14 mouse cellular contexts compared by ENCODE assay signal in genomic region chr1:97872493-97872892, GRCm38 (mm10).
DNase-seq lines count a peak whose midpoint lies in the region; ATAC-seq and TF ChIP-seq lines count a peak whose summit lies in the region.
"Had no signal": no experiment of that assay in that cellular context is flagged by ENCODE, and none has a peak within 500 bp of the region (broad histone marks: within the 10 kb centered on the region; RNA-seq: fewer than 3 reads in every experiment).

No protein-coding gene starts in this region.

- no peaks in the 10 kb centered on the region for H3K4me1 ChIP-seq in forebrain, embryonic 13.5 days
- no peaks in the 10 kb centered on the region for H3K4me1 ChIP-seq in forebrain, embryonic 15.5 days
- no peaks in the 10 kb centered on the region for H3K4me1 ChIP-seq in midbrain, embryonic 15.5 days
- H3K4me1 ChIP-seq: heart, embryonic 12.5 days; limb, embryonic 15.5 days had no signal

- no peak overlapping the region for H3K4me2 ChIP-seq in forebrain, embryonic 13.5 days
- no peak overlapping the region for H3K4me2 ChIP-seq in forebrain, embryonic 15.5 days (replicated peaks)
- no peak overlapping the region for H3K4me2 ChIP-seq in midbrain, embryonic 15.5 days
- H3K4me2 ChIP-seq: heart, embryonic 12.5 days; limb, embryonic 15.5 days had no signal

- no peak for DNase-seq in left cerebral cortex, adult 2 months (ENCODE audit: extremely low spot score in 1 of 2, low spot score in 2 of 2)
- no peak for DNase-seq in left cerebral cortex, adult 9 months (ENCODE audit: low spot score in 2 of 2)
- peak; percentile 5 for DNase-seq in kidney, adult 18-20 months
- DNase-seq in right cerebral cortex, adult 2 months (ENCODE audit: low spot score in 2 of 2): no peak
- DNase-seq in spleen, postnatal 14 days (ENCODE audit: low spot score in 2 of 2): no peak
- DNase-seq: cerebellum, postnatal 25 days; thymus, postnatal 25 days had no signal

- no peak overlapping the region for H3K27ac ChIP-seq in forebrain, embryonic 13.5 days
- H3K27ac ChIP-seq in forebrain, embryonic 15.5 days (replicated peaks): no peak overlapping the region
- no peak overlapping the region; the same call in 1 of the 2 replicates for H3K27ac ChIP-seq in left cerebral cortex, adult 2 months
- 0 out of 2 replicates have a peak overlapping the region, but pooled peaks have one; percentile 22 for H3K27ac ChIP-seq in midbrain, embryonic 15.5 days
- H3K27ac ChIP-seq: limb, embryonic 15.5 days had no signal

- 57% methylated on average over 5 of the region's 5 CpGs for WGBS in forebrain, embryonic 13.5 days
- WGBS in forebrain, embryonic 15.5 days: 53% methylated on average over 5 of the region's 5 CpGs
- 34% methylated on average over 5 of the region's 5 CpGs for WGBS in midbrain, embryonic 15.5 days

- no peak overlapping the region for H3K9ac ChIP-seq in forebrain, embryonic 13.5 days
- H3K9ac ChIP-seq in forebrain, embryonic 15.5 days (replicated peaks): no peak overlapping the region
- H3K9ac ChIP-seq in midbrain, embryonic 15.5 days: no peak overlapping the region
- H3K9ac ChIP-seq: heart, embryonic 12.5 days; limb, embryonic 15.5 days had no signal

- no peaks in the 10 kb centered on the region for H3K27me3 ChIP-seq in forebrain, embryonic 13.5 days
- no peaks in the 10 kb centered on the region for H3K27me3 ChIP-seq in forebrain, embryonic 15.5 days
- H3K27me3 ChIP-seq in midbrain, embryonic 15.5 days (replicated peaks): no peaks in the 10 kb centered on the region
- H3K27me3 ChIP-seq: CH12.LX; heart, embryonic 12.5 days; limb, embryonic 15.5 days had no signal

- no peaks in the 10 kb centered on the region for H3K36me3 ChIP-seq in forebrain, embryonic 13.5 days (ENCODE audit: poor library complexity, severe bottlenecking)
- H3K36me3 ChIP-seq in forebrain, embryonic 15.5 days: no peaks in the 10 kb centered on the region
- no peaks in the 10 kb centered on the region for H3K36me3 ChIP-seq in midbrain, embryonic 15.5 days (replicated peaks)
- H3K36me3 ChIP-seq: limb, embryonic 15.5 days had no signal

- ATAC-seq in forebrain, embryonic 13.5 days: 0 out of 2 replicates have a peak, but pooled peaks have one; percentile 33
- no peak for ATAC-seq in forebrain, embryonic 15.5 days (replicated peaks)
- peak; percentile 45; the same call in 1 of the 2 replicates for ATAC-seq in midbrain, embryonic 15.5 days (replicated peaks)
- ATAC-seq: intestine, embryonic 16.5 days had no signal

- no peak overlapping the region for H3K4me3 ChIP-seq in forebrain, embryonic 13.5 days
- no peak overlapping the region for H3K4me3 ChIP-seq in forebrain, embryonic 15.5 days
- H3K4me3 ChIP-seq in left cerebral cortex, adult 2 months: no peak overlapping the region
- no peak overlapping the region for H3K4me3 ChIP-seq in midbrain, embryonic 15.5 days
- H3K4me3 ChIP-seq: heart, embryonic 12.5 days; limb, embryonic 15.5 days had no signal

- H3K9me3 ChIP-seq in forebrain, embryonic 13.5 days (replicated peaks): no peaks in the 10 kb centered on the region; the same call in 1 of the 2 replicates
- no peaks in the 10 kb centered on the region for H3K9me3 ChIP-seq in forebrain, embryonic 15.5 days
- no peaks in the 10 kb centered on the region for H3K9me3 ChIP-seq in midbrain, embryonic 15.5 days
- H3K9me3 ChIP-seq: heart, embryonic 12.5 days; limb, embryonic 15.5 days had no signal

- peak; percentile 43 for TF ChIP-seq CTCF in left cerebral cortex, adult 2 months (IDR thresholded peaks at IDR 0.05)

- intact Hi-C loops in left cerebral cortex, adult 2 months (cut with DNase I): no loop called here
